Mouse (Mus musculus) testis, adult 2 months (tissue): ENCODE measurements around the gene Klk5. TPM values are rescaled to one million over a fixed set of nuclear protein-coding genes. Genes with fewer than 3 reads are reported as not detected.
A peak's percentile ranks its signal among the peaks of the same experiment; 100 is the strongest.

Experiments used
- H3K27ac ChIP-seq: fragments of 200-500 bp; 2 replicates; pipeline ENCODE4 v1.5.1; 2012; ENCODE audit warnings: low read depth, low read length; ENCODE audit not compliant: control insufficient read depth, insufficient read depth
- H3K27me3 ChIP-seq: fragments of 200-500 bp; 2 replicates; pipeline ENCODE4 v1.6.1; 2012; ENCODE audit warnings: mild to moderate bottlenecking, low read length, moderate library complexity; ENCODE audit not compliant: control insufficient read depth, insufficient read depth
- H3K36me3 ChIP-seq: fragments of 200-500 bp; 2 replicates; pipeline ENCODE4 v1.6.1; 2012; ENCODE audit warnings: mild to moderate bottlenecking, low read length; ENCODE audit not compliant: control insufficient read depth, insufficient read depth
- H3K4me1 ChIP-seq: fragments of 200-500 bp; 2 replicates; pipeline ENCODE4 v1.6.1; 2012; ENCODE audit warnings: low read length; ENCODE audit not compliant: control insufficient read depth, insufficient read depth
- H3K4me3 ChIP-seq: fragments of 200-500 bp; 2 replicates; pipeline ENCODE4 v1.5.1; 2012; ENCODE audit warnings: low read depth, mild to moderate bottlenecking, low read length, moderate library complexity, mixed read lengths; ENCODE audit not compliant: control insufficient read depth
- CTCF ChIP-seq: fragments of 200-500 bp; IDR thresholded peaks from 2 replicates; pipeline ENCODE4 v1.5.1; 2012; ENCODE audit warnings: low read depth, mild to moderate bottlenecking, inconsistent platforms, low read length, moderate library complexity; ENCODE audit not compliant: control insufficient read depth, insufficient read depth, insufficient replicate concordance
- POLR2A ChIP-seq: fragments of 200-500 bp; IDR thresholded peaks from 2 replicates; pipeline ENCODE4 v1.6.1; 2012; ENCODE audit warnings: low read depth, mild to moderate bottlenecking, inconsistent platforms, low read length, moderate library complexity; ENCODE audit not compliant: control insufficient read depth
- polyA plus RNA-seq: library from polyadenylated mRNA; depleted of rRNA; stranded (reverse); fragments of >200 nt; gene quantifications from 2 replicates; pipeline ENCODE4 v1.2.3, GENCODE M21; 2012

Klk5 gene
- polyA plus RNA-seq, 1 experiment = not detected

DNA sequence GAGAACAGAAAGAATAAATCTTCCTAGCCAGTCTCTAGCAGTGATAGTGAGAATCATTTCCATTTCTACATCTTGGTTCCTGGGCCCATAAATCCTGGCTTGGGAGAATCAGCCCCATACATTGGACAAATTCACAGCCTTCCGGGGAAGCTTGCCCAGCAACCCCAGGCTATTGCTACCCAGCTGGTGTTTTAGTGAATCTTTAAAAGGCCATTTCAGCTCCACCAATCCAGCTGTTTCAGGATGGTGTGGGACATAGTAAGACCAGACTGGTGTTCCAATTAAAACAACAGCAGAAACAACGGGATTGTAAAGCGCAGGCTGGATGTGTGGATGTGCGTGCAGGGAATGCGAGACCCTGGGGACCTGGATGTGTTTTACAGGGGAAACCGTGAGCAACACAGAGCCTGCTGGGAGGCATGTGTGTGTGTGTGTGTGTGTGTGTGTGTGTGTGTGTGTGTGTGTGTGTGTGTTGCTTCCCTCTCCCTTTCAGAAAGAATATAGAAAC lies 33.2 kb downstream of the Klk5 start:
- Histone ChIP-seq H3K27ac (no peak overlapping the region), H3K4me3 (no peak overlapping the region)

DNA sequence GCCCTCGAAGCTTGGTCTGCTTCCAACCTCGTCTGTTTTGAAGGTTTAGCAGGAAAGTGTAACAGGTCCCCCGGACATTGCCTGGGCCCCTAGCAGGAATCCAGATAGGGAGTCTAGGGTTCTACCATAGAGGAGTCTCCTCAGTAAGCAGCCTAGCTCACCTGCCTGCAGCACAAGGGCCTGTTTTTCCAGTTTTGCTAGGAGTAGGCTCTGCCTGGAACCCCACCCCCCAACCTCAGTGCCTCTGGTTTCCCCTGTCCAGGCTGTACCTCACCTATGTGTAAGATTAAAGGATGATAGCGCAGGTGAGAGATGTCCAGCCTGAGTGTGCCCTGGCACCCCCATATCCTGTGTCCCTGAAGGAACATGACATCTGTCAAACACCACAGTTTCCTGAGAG lies 34.7 kb downstream of the Klk5 start:
- Histone ChIP-seq H3K27ac (no peak overlapping the region), H3K4me1 (no peaks in the 10 kb centered on the region), H3K27me3 (no peaks in the 10 kb centered on the region), H3K36me3 (no peaks in the 10 kb centered on the region), H3K4me3 (no peak overlapping the region)
- TF ChIP-seq POLR2A (no peak), CTCF (no peak)

More for the DNA sequence above, 33.2 kb downstream of the Klk5 start:
- Histone ChIP-seq H3K4me1 (no peaks in the 10 kb centered on the region), H3K36me3 (no peaks in the 10 kb centered on the region), H3K27me3 (no peaks in the 10 kb centered on the region)
- TF ChIP-seq CTCF = no peak
- no peak for TF ChIP-seq POLR2A

DNA sequence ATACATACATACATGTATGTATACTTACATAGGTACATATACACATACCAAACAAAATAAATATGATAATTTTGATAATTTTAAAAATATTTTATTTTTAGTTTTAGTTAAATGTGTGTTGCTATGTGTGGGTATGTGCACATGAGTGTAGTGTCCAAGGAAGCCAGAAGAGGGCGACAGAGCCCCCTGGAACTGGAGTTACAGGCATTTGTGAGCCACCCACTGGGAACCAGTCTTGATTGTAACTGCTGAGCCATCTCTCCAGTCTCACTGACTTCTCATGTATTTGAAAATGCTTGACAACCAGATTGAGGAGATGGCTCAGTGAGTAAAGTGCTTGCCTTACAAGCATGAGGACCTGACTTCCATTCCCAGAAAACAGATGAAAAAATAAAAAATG lies 36.5 kb downstream of the Klk5 start:
- Histone ChIP-seq H3K27me3 (no peaks in the 10 kb centered on the region), H3K27ac (no peak overlapping the region), H3K4me3 (no peak overlapping the region), H3K36me3 (no peaks in the 10 kb centered on the region), H3K4me1 (peaks cover under 1% of the 10 kb centered on the region; the same call in 1 of the 2 replicates)
- TF ChIP-seq POLR2A (no peak), CTCF (peak; percentile 12; the same call in 1 of the 2 replicates)

DNA sequence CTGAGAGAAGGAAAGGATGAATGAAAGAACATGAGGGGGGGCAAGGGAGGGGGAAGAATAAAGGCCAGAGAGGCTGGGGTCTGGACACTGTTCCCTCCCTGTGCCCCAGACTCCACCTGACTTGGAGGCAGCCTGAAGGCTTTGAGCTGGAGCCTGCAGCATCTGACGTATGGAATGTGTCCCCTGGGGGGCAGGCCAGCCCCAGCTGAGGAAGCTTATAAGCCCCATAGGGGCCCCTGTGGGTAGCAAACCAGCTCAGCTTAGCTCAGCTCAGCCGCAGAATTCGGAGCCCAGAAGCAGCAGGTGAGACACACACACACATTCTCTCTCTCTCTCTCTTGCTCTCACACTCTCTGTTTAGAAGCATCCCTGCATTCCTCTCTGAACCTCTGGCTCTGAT lies 39.1 kb downstream of the Klk5 start, which contains the start of gene Klk4:
Gene Klk4, plus strand, starts transcription at position 249 of the 400 bp plus-strand sequence.
- H3K27me3 ChIP-seq = no peaks in the 10 kb centered on the region
- TF ChIP-seq CTCF = no peak
- no peak for TF ChIP-seq POLR2A
- peaks cover 2% of the 10 kb centered on the region; the same call in 1 of the 2 replicates for H3K4me1 ChIP-seq
- no peak within 1 kb of the TSS for H3K27ac ChIP-seq
- no peaks in the 10 kb centered on the region for H3K36me3 ChIP-seq
- H3K4me3 ChIP-seq = no peak within 1 kb of the TSS

DNA sequence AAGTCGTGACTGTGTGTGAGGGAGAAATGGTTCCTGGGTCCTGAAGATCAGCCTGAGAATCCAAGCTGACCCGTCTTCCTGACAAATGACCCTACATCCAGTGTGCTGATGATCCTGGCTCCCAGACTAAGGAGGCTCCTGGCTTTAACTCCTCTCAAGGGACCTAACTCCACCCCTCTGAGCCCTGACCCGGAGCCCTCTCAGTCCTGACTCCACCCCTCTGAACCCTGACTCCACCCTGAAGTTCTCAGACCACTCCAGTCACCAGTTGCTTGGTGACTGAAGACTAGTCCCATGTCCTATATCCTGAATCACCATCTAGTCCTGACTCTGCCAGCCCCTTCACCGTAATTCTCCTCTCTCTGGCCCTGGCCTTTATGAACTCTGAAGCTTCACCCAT lies 40.6 kb downstream of the Klk5 start:
- Histone ChIP-seq H3K27me3 (no peaks in the 10 kb centered on the region), H3K27ac (no peak overlapping the region), H3K4me3 (no peak overlapping the region), H3K36me3 (no peaks in the 10 kb centered on the region), H3K4me1 (peaks cover 2% of the 10 kb centered on the region; the same call in 1 of the 2 replicates)
- TF ChIP-seq POLR2A (no peak), CTCF (no peak)

DNA sequence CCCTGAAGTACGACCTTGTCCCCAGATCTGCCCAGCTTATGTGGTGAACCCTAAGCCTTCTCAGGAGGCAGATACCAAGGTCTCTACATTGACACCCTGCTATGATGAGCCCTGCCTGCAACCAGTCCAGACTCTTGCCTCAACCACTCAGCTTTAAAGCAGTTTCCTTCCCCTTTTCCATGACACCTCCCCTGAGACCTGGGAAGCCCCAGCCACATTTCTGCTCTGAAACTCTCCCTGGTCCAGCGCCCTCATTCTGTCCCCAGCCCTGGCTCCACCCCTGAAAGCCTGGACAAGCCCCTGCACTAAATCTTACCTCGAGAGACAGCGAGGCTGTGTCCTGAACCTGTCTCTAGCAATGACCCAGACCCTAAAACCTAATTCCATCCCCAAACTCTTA lies 41.0 kb downstream of the Klk5 start:
- Histone ChIP-seq H3K4me3 (no peak overlapping the region), H3K27ac (no peak overlapping the region), H3K36me3 (no peaks in the 10 kb centered on the region), H3K4me1 (peaks cover 2% of the 10 kb centered on the region; the same call in 1 of the 2 replicates), H3K27me3 (no peaks in the 10 kb centered on the region)
- no peak for TF ChIP-seq CTCF
- no peak for TF ChIP-seq POLR2A

DNA sequence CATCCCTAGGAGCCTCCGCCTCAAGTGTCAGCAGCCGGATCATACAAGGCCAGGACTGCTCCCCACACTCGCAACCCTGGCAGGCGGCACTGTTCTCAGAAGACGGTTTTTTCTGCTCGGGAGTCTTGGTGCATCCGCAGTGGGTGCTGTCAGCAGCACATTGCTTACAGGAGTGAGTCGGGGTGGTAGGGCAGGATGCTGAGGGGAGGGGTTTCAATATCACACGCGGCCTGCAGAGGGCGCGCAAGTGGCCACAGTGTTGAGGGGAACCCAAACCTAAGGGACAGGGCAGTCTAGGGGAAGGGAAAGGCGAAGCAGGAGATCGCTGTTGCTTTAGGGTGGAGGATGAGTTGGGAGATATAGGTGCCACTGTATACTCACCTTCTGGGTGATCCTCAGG lies 41.8 kb downstream of the Klk5 start:
- Histone ChIP-seq H3K27ac (no peak overlapping the region), H3K4me1 (peaks cover 2% of the 10 kb centered on the region; the same call in 1 of the 2 replicates), H3K36me3 (no peaks in the 10 kb centered on the region), H3K4me3 (no peak overlapping the region), H3K27me3 (no peaks in the 10 kb centered on the region)
- TF ChIP-seq CTCF = peak; percentile 88
- TF ChIP-seq POLR2A = no peak
